Mouse (Mus musculus) liver, adult 2 months (tissue): ENCODE results near the gene Incenp.

ENCODE experiments used
- CTCF ChIP-seq: fragments of 200-500 bp; IDR thresholded peaks from 2 replicates; pipeline ENCODE4 v1.5.1; 2011; ENCODE audit warnings: low read depth, low read length, control low read depth
- POLR2A ChIP-seq: fragments of 200-500 bp; IDR thresholded peaks from 2 replicates; pipeline ENCODE4 v1.6.1; 2011; ENCODE audit warnings: low read length, control low read depth; ENCODE audit not compliant: insufficient read depth; ENCODE audit errors: extremely low read depth

GRCm38 (mm10) chr19:9922228-9922627 is 22.9 kb upstream of the Incenp start:
- TF ChIP-seq POLR2A (no peak), CTCF (no peak)
